Mouse (Mus musculus) gastrocnemius, adult 8-10 months (tissue): Measurements from ENCODE around the gene Irs2. TPM values are rescaled to one million over a fixed set of nuclear protein-coding genes. Genes with fewer than 3 reads are reported as not detected.

Experiments used
- DNase-seq, 2 experiments: peaks; one replicate each; pipeline ENCODE4 v3.0.0; 2022; ENCODE audit warnings: low spot score in 2 of 2
- total RNA-seq, 4 experiments: library from RNA; stranded (reverse); gene quantifications; 2 replicates each; pipeline ENCODE4 v1.2.4; 2022

Gene Irs2
- 10 to 100 TPM; 12.4 to 21.6 (median 15.2) TPM for total RNA-seq

DNA sequence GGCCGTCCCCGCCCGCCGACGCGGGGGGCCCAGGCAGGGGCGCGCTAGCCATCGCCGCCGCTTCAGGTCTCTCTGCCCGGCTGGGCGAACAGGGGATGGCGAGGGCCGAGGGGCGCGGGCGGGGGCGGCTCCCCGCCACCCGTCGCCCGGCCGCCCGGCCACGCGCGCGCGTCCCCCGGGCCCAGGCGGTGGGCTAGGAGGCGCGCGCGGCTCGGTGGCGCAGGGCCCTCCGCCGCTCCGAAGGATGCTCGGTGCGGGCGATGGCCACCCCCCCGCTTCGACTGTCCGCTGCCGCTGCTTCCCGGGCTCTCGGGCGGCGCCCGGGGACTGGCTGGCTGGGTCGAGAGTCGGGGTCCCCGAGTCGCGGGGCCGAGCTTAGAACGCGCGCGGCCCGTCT, at the start of gene Irs2:
Irs2 (minus strand) TSS at position 80 of the 397 bp plus-strand sequence.
- no peak for DNase-seq

DNA sequence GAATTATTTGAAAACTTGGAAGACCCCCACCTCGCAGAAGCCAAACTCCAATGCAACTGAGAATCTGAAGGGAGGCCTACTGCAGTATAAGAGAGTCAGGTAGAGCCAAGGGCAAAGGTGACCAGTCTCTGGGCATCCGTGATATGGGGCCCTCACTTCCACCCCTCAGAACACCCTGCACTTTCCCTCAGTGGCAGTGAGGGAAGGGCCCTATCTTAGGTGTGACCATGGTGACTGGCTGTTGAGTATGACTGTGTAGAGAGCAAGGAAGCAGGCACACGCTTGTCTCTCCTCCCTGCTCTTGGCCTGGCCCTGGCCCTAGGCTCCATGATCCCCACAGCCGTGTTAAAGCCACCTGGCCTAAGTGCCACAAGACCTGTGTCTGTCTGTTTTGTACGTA, 48.4 kb upstream of the Irs2 start:
- DNase-seq: no peak

DNA sequence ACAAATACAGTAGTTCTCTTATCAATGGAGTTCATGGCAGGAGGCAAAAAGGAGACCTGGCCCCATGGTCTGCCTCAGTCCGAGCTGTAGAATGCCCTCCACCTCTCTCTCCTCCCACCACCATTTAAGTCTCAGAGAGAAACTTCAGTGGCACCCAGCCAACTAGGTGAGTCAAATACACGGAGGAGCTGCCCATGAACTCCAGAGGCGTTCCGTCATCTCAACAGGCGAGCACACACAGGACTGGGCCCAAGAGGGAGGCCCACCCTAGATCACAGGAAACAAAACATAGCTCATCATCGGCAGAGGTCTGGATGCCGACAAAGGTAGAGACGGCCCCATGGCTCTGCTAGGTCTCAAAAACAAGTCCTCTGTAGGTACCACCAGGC, 47.9 kb upstream of the Irs2 start:
- no peak for DNase-seq

DNA sequence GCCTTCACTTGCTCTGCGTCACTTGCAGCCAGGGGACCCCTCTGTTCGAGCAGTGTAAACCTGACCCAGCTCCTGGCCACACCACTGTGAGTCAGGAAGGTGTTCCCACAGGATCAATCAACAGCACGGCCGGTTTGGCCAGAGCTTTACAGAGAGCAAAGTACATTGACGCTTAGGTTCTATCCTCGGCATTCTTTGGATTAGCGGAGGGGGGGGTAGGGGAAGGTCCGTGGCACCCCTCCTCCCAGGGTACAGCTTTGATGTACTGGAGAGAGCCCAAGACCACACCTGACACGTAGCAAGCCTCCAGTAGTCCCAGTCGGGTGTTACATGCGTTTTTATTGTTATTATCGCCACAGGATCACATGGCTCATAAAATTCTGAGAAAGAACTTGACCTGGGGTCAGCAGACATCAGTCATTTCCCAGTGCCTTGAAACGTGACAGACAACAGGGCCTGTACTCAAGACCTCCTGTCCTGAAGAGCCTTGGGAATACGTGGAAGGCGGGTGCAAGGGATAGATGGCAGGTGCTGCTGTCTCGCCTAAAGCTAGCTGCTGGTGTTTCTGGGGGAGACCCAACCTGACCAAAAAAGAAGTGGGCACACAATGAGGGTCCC, 47.4 kb upstream of the Irs2 start:
- no peak for DNase-seq

- no peak for DNase-seq
Measured at GRCm38 (mm10) chr8:11049835-11050234, 41.6 kb upstream of the Irs2 start.

- no peak for DNase-seq
Measured at GRCm38 (mm10) chr8:11047812-11048211, 39.6 kb upstream of the Irs2 start.

DNA sequence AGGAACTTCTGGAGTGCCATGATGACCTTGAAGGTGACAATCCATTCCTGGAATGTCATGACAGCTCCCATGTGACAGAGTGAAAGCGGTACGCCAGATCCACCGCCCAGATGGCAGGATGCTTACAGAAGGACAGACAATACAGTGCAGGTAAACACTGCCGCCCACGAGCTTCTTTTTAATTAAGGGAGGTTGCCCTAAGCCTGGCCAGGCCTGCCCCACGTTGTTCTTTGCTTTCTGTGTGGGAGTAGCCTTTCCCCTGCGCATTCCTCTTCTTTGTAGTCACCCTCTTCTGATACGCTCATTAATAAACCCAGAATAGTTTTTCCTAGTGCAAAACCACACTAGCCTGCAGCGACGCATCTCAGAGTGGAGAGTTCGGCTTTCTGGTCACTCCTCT, 36.4 kb upstream of the Irs2 start:
- no peak for DNase-seq

DNA sequence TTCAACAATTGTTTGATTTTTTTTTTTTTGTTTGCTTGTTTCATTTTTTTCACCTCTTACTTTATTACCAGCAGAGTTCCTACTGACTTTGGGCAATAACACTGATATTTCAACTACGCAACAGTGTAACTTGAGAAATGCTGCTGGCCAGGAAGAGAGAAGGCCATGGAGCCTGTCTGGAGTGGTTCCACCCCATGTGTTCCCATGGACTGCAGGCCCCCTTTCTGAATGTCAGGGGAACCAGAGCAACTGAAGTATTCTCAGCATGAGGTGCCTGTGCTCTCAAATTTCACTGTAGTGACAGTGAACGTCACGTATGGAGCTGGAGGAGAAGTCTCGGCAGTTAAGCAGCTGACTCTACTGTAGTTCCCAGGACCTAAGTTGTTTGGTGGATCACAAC, 35.3 kb upstream of the Irs2 start:
- DNase-seq: peak in 1 of 2 experiments; percentile 31

DNA sequence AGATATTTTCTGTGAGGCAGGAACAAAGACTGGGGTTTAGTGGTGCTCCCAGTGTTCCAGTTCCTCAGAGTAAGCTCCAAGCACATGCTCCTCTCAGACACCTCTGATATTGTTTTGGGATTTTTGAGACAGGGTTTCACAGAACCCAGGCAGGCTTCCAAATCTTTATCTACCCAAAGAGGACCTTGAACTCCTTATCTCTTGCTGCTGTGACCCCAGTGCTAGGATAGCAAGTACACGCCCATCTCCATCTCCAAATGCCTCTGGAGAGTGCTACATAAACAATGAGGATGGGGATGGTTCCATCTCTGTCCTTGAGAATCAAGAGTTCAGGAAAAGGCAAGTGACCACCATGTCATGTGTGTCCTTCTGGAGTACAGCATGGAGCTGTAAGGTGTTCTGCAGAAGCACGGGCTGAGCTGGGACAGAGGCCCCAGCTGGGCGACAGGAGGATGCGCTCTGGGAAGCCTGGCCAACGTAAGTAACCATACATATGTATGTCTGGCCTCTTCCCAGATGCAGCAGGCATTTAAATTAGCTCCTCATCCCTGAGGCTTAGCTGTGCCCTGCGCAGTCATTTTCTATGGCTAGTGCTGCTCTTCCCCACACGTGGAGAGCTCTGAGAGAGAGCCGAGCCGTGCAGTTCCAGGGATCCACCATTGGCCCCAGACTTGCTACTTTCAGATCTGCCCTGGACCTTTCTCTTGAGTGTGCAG, 34.8 kb upstream of the Irs2 start:
- no peak for DNase-seq

- DNase-seq: no peak
Measured at GRCm38 (mm10) chr8:11040088-11040487, 31.8 kb upstream of the Irs2 start.

GRCm38 (mm10) chr8:11038788-11039187, 30.5 kb upstream of the Irs2 start:
- DNase-seq: no peak

GRCm38 (mm10) chr8:11038367-11038766, 30.1 kb upstream of the Irs2 start:
- DNase-seq: no peak

DNA sequence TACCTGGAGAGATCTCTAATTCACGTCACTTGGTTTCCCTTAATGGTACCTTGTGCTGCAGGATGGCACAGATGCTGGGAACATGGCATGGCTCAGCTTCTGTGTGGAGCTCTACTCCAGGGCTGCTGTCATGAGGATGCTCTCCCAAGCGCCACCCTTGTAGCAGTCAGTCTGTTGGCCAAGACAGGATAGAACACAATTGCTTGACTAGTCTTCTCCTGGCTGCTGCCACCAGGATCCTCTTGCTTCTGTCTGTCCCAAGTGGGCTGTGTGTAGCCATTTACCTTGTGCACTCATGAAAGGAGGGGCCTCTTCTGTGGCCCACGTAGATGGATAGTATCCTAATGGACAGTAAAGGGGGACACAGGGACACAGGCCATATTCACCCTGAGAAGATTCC, 28.5 kb upstream of the Irs2 start:
- no peak for DNase-seq

DNA sequence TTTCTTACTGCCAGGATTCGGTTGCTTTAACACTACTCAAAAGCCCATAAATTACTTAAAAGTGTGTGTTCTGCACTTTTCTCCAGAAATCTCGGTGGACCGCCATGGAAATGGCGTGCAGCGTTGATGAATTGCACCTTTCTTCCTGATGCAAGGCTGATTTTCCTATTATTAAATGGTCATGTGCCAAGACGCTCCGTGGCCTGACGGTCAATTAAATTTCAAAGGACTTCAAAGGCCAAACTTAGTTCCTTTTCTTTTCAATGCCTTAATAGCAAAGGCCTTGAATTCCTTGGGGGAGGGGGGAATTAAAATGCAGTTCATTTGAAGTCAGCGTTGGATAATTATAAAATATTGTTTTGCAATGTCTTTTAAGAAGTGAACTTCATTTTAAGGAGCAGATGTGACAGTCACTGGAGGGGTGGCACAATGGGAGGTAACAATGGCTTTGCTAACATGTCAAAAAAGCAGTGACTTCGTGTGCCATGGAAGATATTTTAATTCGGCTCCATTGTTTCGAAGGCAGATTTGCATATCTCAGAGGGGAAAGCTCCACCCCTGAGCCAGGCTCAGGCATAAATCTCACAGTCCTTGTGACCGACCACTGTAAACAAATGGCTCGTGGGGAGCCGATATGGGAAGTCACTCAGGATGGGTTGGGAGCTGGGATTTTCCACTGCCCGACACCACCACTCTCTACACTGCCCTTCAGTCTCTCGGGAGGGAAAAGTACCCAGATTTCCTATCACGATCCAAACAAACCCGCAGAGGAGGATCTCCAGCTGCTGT, 27.6 kb upstream of the Irs2 start:
- no peak for DNase-seq

DNA sequence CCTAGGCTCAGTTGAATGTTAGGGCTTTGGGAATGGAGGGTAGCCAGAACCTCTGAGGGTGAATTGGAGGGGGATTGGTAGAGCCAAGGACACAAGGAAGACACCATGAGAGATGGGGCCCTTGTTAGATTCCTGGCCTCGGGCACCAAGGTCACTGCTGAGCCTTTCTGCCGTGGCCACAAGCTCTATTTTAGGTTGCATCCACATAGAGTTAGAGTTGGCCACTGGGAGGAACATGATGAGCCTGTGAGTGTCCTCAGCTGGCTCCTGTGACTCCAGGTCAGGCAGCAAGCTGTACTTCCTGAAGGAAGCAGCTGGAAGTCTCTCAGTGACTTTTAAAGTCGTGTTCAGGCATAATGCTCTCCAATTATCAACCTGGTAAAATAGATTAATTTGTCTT, 16.6 kb upstream of the Irs2 start:
- peak in 1 of 2 experiments; percentile 21 for DNase-seq

DNA sequence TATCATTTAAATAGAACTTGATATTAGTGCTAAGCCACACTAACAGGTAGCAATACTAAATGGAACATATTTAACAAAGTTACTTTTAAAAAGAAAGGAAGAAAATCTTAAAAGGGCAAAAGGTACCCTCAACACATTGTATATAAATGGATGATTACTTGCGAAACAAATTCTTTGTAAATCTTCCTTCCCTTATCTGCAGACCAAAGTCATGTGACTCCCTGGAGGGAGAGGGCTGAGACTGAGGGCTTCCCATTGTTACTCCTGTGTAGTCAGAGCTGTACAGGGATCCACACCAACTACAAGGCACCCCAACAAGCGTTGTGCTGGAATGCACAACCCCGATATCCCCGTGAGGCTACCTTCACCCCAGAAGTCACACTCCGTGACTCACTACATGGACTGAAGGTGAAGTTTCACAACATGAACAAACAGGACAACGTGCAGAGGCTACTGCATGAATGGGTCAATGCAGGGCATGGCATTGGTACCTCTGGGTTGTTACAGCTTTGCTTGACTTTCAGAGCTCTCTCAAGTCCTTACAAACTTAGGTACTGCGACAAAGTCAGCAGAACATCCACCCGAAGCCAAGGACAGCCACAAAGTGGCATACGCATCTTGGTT, 12.8 kb upstream of the Irs2 start:
- DNase-seq: no peak

DNA sequence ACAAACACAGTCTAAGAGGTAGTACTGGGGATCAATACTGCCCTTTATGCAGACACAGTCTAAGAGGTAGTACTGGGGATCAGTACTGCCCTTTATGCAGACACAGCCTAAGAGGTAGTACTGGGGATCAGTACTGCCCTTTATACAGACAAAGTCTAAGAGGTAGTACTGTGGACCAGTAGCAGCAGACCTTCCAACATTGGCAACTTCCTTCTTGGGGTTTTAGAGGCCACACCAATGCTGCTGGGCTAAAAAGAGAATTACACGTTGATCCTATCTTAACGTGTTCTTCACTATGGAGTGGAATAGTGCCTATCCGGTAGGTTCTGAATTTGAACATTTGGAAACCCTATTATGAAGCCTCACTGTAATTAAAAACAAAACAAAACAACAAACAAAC, 7.4 kb upstream of the Irs2 start:
- DNase-seq: no peak

DNA sequence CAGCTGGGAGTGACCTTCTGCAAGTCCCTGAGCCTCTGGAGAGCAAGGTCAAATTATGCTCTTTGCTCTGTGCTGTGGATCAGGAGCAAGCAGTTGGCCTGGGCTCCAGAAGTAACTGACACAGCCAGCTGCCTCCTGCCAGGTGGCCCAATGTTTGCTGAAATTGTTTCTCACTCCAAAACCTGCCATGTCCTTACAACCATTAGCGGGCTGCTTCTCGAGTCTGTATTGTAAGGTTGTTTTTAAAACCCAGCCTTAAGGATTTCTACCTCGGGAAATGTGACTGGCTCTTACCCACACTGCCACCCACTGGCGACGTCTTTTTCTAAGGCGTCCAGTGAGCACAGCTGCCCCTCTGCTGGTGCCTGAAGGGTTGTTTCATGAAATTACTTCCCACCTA, 5.0 kb upstream of the Irs2 start:
- DNase-seq: peak in 1 of 2 experiments; percentile 36

DNA sequence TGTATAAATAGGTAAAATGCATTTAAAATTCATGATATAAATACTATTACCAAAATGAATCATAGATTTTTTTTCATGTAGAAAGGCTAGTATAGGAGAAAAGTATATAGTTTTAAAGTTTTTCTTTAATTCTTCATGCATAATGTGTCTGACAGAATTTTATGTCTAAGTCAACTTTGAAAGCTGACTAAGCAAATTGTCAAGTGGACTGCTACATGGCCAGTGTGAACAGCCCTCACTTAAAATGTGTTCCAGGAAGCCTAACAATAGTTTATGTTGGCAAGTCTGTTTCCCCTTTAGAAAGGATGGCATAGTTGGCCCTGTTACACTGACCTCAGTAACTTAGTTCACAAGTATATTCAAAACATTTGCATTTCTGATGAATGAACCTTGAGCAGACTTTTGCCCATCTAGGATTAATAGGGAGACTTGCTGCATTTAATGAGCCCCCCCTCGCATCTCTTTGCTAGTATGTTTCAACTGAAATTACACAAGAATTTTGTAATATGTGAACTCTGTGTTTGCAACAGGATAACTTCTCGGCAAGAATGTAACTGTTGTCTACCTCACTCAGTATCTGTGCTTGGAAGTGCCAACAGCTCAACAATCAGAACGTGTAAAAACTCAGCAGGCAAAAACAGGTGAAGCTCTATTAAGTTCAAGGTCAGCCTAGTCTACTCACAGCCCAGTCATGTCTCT, 3.7 kb upstream of the Irs2 start:
- no peak for DNase-seq

GRCm38 (mm10) chr8:11010913-11011605, 2.8 kb upstream of the Irs2 start:
- DNase-seq: no peak

DNA sequence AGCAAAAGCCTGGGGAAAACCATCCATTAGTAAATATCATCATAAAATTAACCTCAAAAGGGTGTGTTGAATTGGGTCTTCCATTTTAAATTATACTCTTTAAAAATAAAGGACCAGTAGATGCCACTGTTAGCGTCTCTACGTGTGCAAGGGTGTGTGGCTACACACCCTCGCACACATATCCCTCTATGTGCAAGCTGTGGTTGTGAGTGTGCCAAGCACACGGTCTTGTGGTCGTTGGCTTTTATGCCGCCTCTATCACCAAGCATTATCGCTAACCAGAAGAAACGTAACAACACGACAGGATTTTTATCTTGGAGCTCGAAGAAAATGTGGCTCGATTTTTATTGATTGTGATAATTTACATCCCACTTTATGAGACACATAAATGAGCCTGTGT, 2.1 kb upstream of the Irs2 start:
- no peak for DNase-seq
